Mouse (Mus musculus) liver, embryonic 14.5 days (tissue): ENCODE data around the gene Ptp4a2. TPM values are rescaled to one million over a fixed set of nuclear protein-coding genes. Genes with fewer than 3 reads are reported as not detected.
A peak's percentile ranks its signal among the peaks of the same experiment; 100 is the strongest.

ENCODE experiments used
- ATAC-seq: fragments of 200-750 bp; cut with Nextera tagmentation; 2 replicates; pipeline ENCODE4 v1.8.0; 2017; ENCODE audit warnings: moderate number of reproducible peaks, mild to moderate bottlenecking, moderate library complexity; ENCODE audit not compliant: insufficient read depth
- DNase-seq, 3 experiments: peaks; one replicate each; pipeline ENCODE4 v3.0.0-alpha.2; 2012 to 2013; ENCODE audit warnings: low read depth in 3 of 3, low spot score in 3 of 3
- H3K27ac ChIP-seq: fragments of 300-500 bp; sonication (generic); 2 replicates; pipeline ENCODE4 v1.5.1; 2014; ENCODE audit warnings: moderate library complexity, mild to moderate bottlenecking, control low read depth, inconsistent platforms
- H3K27me3 ChIP-seq: fragments of 300-500 bp; sonication (generic); 2 replicates; pipeline ENCODE4 v1.6.1; 2014; ENCODE audit warnings: mild to moderate bottlenecking, low read length, moderate library complexity; ENCODE audit not compliant: control insufficient read depth, insufficient read depth
- H3K36me3 ChIP-seq: fragments of 300-500 bp; sonication (generic); replicated peaks from 2 replicates; pipeline ENCODE4 v1.6.1; 2014; ENCODE audit warnings: low read depth; ENCODE audit not compliant: control insufficient read depth, insufficient read depth
- H3K4me1 ChIP-seq, 2 experiments: fragments of 200-500 bp in 1 of 2; fragments of 300-500 bp in 1 of 2; sonication (generic) in 1 of 2; replicated peaks; 2 replicates each; pipeline ENCODE4 v1.6.1; 2012 to 2014; ENCODE audit warnings: antibody characterized with exemption in 1 of 2, inconsistent platforms in 1 of 2, low read length in 1 of 2; ENCODE audit not compliant: control insufficient read depth in 2 of 2, insufficient read depth in 2 of 2
- H3K4me2 ChIP-seq: fragments of 300-500 bp; sonication (generic); 2 replicates; pipeline ENCODE4 v1.6.1; 2014; ENCODE audit warnings: low read depth, mild to moderate bottlenecking, control low read depth, moderate library complexity
- H3K4me3 ChIP-seq, 2 experiments: fragments of 200-500 bp in 1 of 2; fragments of 300-500 bp in 1 of 2; sonication (generic) in 1 of 2; 2 replicates each; pipeline ENCODE4 v1.5.1; 2012 to 2014; ENCODE audit warnings: low read depth in 2 of 2, low read length in 2 of 2, mild to moderate bottlenecking in 2 of 2, control low read depth in 1 of 2, inconsistent platforms in 1 of 2, moderate library complexity in 1 of 2; ENCODE audit not compliant: insufficient read depth in 1 of 2
- H3K9ac ChIP-seq: fragments of 300-500 bp; sonication (generic); replicated peaks from 2 replicates; pipeline ENCODE4 v1.6.1; 2014; ENCODE audit warnings: mild to moderate bottlenecking, control low read depth, moderate library complexity
- H3K9me3 ChIP-seq: fragments of 300-500 bp; sonication (generic); 2 replicates; pipeline ENCODE4 v1.6.1; 2016; ENCODE audit warnings: low read length, mixed read lengths; ENCODE audit not compliant: control insufficient read depth
- CTCF ChIP-seq: IDR thresholded peaks from 2 replicates; pipeline ENCODE4 v1.5.1; 2016; ENCODE audit warnings: antibody characterized with exemption, low read depth, control low read depth
- EP300 ChIP-seq: IDR thresholded peaks from 2 replicates; pipeline ENCODE4 v1.6.1; 2016; ENCODE audit warnings: antibody characterized with exemption, low read depth
- WGBS: fragments of 180-500 bp; shearing (Covaris S2); extraction: QIAGEN DNeasy Blood & Tissue Kit; methylation state at CpG from one replicate; pipeline ENCODE4 v1.1.7; 2014; ENCODE audit not compliant: insufficient replicate concordance; 5-methylcytosine and 5-hydroxymethylcytosine counted together
- polyA plus RNA-seq, 2 experiments: library from polyadenylated mRNA; depleted of rRNA in 1 of 2; stranded (reverse) in 1 of 2; unstranded in 1 of 2; fragments of >200 nt; fragmentation: Nextera tagmentation in 1 of 2; extraction: Ambion mirVana in 1 of 2; gene quantifications; 2 replicates each; pipeline versions ENCODE4 v1.2.1 to v1.2.3; 2012 to 2014

The Ptp4a2 gene
- polyA plus RNA-seq, 2 experiments = 42.2 to 150 TPM

GRCm38 (mm10) chr4:129876831-129877764 is 66.1 kb downstream of the Ptp4a2 start:
- Histone ChIP-seq H3K27ac (peak overlapping the region; percentile 22), H3K4me1 (peaks cover 0 to 22% of the 10 kb centered on the region in 2 experiments; a peak in 2 of 4 replicates), H3K27me3 (no peaks in the 10 kb centered on the region), H3K4me3 (peak overlapping the region; percentile 39), H3K4me2 (peak overlapping the region; percentile 63), H3K36me3 (no peaks in the 10 kb centered on the region), H3K9me3 (no peaks in the 10 kb centered on the region), H3K9ac (peak overlapping the region; percentile 55)
- WGBS = 13% methylated on average over 21 of the region's 21 CpGs
- DNase-seq (peak; percentile 38 to 42 (median 41)), ATAC-seq (peak; percentile 71; the same call in 1 of the 2 replicates)
- TF ChIP-seq CTCF = no peak
- TF ChIP-seq EP300 = 0 out of 2 replicates have a peak, but pooled peaks have one; percentile 15

GRCm38 (mm10) chr4:129877967-129878655 is 67.1 kb downstream of the Ptp4a2 start:
- 51% methylated on average over 11 of the region's 11 CpGs for WGBS
- Histone ChIP-seq H3K4me1 (peaks cover 0 to 28% of the 10 kb centered on the region in 2 experiments; a peak in 2 of 4 replicates), H3K27ac (no peak overlapping the region), H3K9me3 (no peaks in the 10 kb centered on the region), H3K4me2 (peak overlapping the region; percentile 63), H3K27me3 (no peaks in the 10 kb centered on the region), H3K36me3 (no peaks in the 10 kb centered on the region), H3K9ac (no peak overlapping the region), H3K4me3 (peak overlapping the region in 1 of 2 experiments; percentile 39; a peak in 2 of 4 replicates)
- DNase-seq (no peak), ATAC-seq (no peak)
- TF ChIP-seq CTCF = no peak
- no peak for TF ChIP-seq EP300

GRCm38 (mm10) chr4:129878656-129879145 is 67.7 kb downstream of the Ptp4a2 start:
- DNase-seq (no peak), ATAC-seq (no peak)
- no peaks in the 10 kb centered on the region for H3K27me3 ChIP-seq
- no peak overlapping the region for H3K4me2 ChIP-seq
- no peak overlapping the region for H3K9ac ChIP-seq
- no peak overlapping the region for H3K27ac ChIP-seq
- WGBS = 66% methylated on average over 8 of the region's 8 CpGs
- H3K36me3 ChIP-seq = no peaks in the 10 kb centered on the region
- TF ChIP-seq EP300 = no peak
- TF ChIP-seq CTCF = no peak
- H3K4me3 ChIP-seq = no peak overlapping the region
- no peaks in the 10 kb centered on the region for H3K9me3 ChIP-seq
- peaks cover 0 to 28% of the 10 kb centered on the region in 2 experiments; a peak in 2 of 4 replicates for H3K4me1 ChIP-seq

- no peak overlapping the region for H3K4me2 ChIP-seq
- H3K9ac ChIP-seq = no peak overlapping the region
- H3K4me3 ChIP-seq = no peak overlapping the region
- DNase-seq (no peak), ATAC-seq (no peak)
- H3K27me3 ChIP-seq = no peaks in the 10 kb centered on the region
- peaks cover 0 to 28% of the 10 kb centered on the region in 2 experiments; a peak in 2 of 4 replicates for H3K4me1 ChIP-seq
- H3K27ac ChIP-seq = no peak overlapping the region
- H3K36me3 ChIP-seq = no peaks in the 10 kb centered on the region
- H3K9me3 ChIP-seq = no peaks in the 10 kb centered on the region
- 55% methylated on average over 4 of the region's 4 CpGs for WGBS
- no peak for TF ChIP-seq EP300
- no peak for TF ChIP-seq CTCF
These were observed 68.3 kb downstream of the Ptp4a2 start for GRCm38 (mm10) chr4:129879206-129879780.
